Mouse (Mus musculus): ENCODE measurements at regions not wholly inside any gene's neighbourhood (a gene's known extent, or its start where the extent isn't known, plus 50 kb on each side); places are given as distances from the start of the nearest gene placed in this dataset.
A peak's percentile ranks its signal among the peaks of the same experiment; 100 is the strongest.

- Histone ChIP-seq H3K27me3 (ENCODE audit: control insufficient read depth, insufficient read depth, low read length) (no peaks in the 10 kb centered on the region), H3K4me1 (ENCODE audit: control insufficient read depth, insufficient read depth, low read length) (no peaks in the 10 kb centered on the region), H3K9me3 (replicated peaks; ENCODE audit: control insufficient read depth, low read length) (no peaks in the 10 kb centered on the region), H3K9ac (ENCODE audit: low read length) (no peak overlapping the region), H3K4me3 (ENCODE audit: low read length) (no peak overlapping the region), H3K27ac (ENCODE audit: low read length) (no peak overlapping the region), H3K4me2 (ENCODE audit: low read depth, low read length) (no peak overlapping the region), H3K36me3 (ENCODE audit: control insufficient read depth, insufficient read depth) (no peaks in the 10 kb centered on the region)
- ATAC-seq (replicated peaks; ENCODE audit: extremely low read depth, insufficient read depth, low FRiP score), result no peak
Observed at GRCm38 (mm10) chr16:26248939-26249338, 122.7 kb downstream of the Cldn1 start.

GRCm38 (mm10) chr16:26247926-26248325, 123.7 kb downstream of the Cldn1 start:
- Histone ChIP-seq H3K4me1 (ENCODE audit: control insufficient read depth, insufficient read depth, low read length) (no peaks in the 10 kb centered on the region), H3K9me3 (replicated peaks; ENCODE audit: control insufficient read depth, low read length) (no peaks in the 10 kb centered on the region), H3K27me3 (ENCODE audit: control insufficient read depth, insufficient read depth, low read length) (no peaks in the 10 kb centered on the region), H3K36me3 (ENCODE audit: control insufficient read depth, insufficient read depth) (no peaks in the 10 kb centered on the region), H3K4me3 (ENCODE audit: low read length) (no peak overlapping the region), H3K9ac (ENCODE audit: low read length) (no peak overlapping the region), H3K27ac (ENCODE audit: low read length) (no peak overlapping the region), H3K4me2 (ENCODE audit: low read depth, low read length) (no peak overlapping the region)
- WGBS, result 48% methylated on average over 1 of the region's 1 CpGs
- ATAC-seq (replicated peaks; ENCODE audit: extremely low read depth, insufficient read depth, low FRiP score), result no peak

- no peak for ATAC-seq (replicated peaks; ENCODE audit: extremely low read depth, insufficient read depth, low FRiP score)
- H3K4me3 ChIP-seq (ENCODE audit: low read length), result no peak overlapping the region
- no peak overlapping the region for H3K27ac ChIP-seq (ENCODE audit: low read length)
- no peaks in the 10 kb centered on the region for H3K36me3 ChIP-seq (ENCODE audit: control insufficient read depth, insufficient read depth)
- no peak overlapping the region for H3K4me2 ChIP-seq (ENCODE audit: low read depth, low read length)
- no peaks in the 10 kb centered on the region for H3K9me3 ChIP-seq (replicated peaks; ENCODE audit: control insufficient read depth, low read length)
- no peaks in the 10 kb centered on the region for H3K27me3 ChIP-seq (ENCODE audit: control insufficient read depth, insufficient read depth, low read length)
- H3K9ac ChIP-seq (ENCODE audit: low read length), result no peak overlapping the region
- H3K4me1 ChIP-seq (ENCODE audit: control insufficient read depth, insufficient read depth, low read length), result no peaks in the 10 kb centered on the region
Observed at GRCm38 (mm10) chr16:26235239-26235638, 129.7 kb upstream of the P3h2 start.

- Histone ChIP-seq H3K4me1 (ENCODE audit: control insufficient read depth, insufficient read depth, low read length) (no peaks in the 10 kb centered on the region), H3K9me3 (replicated peaks; ENCODE audit: control insufficient read depth, low read length) (no peaks in the 10 kb centered on the region), H3K4me2 (ENCODE audit: low read depth, low read length) (no peak overlapping the region), H3K9ac (ENCODE audit: low read length) (no peak overlapping the region), H3K27me3 (ENCODE audit: control insufficient read depth, insufficient read depth, low read length) (no peaks in the 10 kb centered on the region), H3K4me3 (ENCODE audit: low read length) (no peak overlapping the region), H3K27ac (ENCODE audit: low read length) (no peak overlapping the region), H3K36me3 (ENCODE audit: control insufficient read depth, insufficient read depth) (no peaks in the 10 kb centered on the region)
- ATAC-seq (replicated peaks; ENCODE audit: extremely low read depth, insufficient read depth, low FRiP score), result peak; percentile 78
- WGBS, result 7% methylated on average over 3 of the region's 3 CpGs
Observed at GRCm38 (mm10) chr16:26234113-26234512, 128.5 kb upstream of the P3h2 start.

DNA sequence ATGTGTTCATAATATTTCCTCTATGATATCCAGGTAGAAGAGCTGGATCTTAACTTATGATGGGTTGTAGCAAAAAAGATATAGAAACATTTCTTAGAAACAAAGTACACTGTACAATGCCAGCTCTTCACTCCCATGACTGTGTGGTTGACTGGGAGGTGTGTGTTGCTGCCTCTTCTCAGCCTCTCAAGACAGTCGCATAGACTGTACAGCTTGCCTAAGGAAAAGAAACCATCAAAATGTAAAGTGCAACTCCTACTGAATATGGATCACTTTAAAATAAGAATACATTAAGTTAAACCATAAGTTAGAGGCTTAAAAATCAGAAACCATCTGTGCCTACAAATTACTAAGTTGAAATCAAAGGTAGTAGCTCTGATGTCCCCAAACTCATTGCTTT, 125.5 kb upstream of the P3h2 start:
- no peaks in the 10 kb centered on the region for H3K36me3 ChIP-seq (ENCODE audit: control insufficient read depth, insufficient read depth)
- H3K9ac ChIP-seq (ENCODE audit: low read length), result no peak overlapping the region
- H3K4me2 ChIP-seq (ENCODE audit: low read depth, low read length), result no peak overlapping the region
- no peaks in the 10 kb centered on the region for H3K4me1 ChIP-seq (ENCODE audit: control insufficient read depth, insufficient read depth, low read length)
- WGBS, result 82% methylated on average over 1 of the region's 1 CpGs
- H3K27ac ChIP-seq (ENCODE audit: low read length), result no peak overlapping the region
- H3K9me3 ChIP-seq (replicated peaks; ENCODE audit: control insufficient read depth, low read length), result no peaks in the 10 kb centered on the region
- no peak for ATAC-seq (replicated peaks; ENCODE audit: extremely low read depth, insufficient read depth, low FRiP score)
- H3K4me3 ChIP-seq (ENCODE audit: low read length), result no peak overlapping the region
- no peaks in the 10 kb centered on the region for H3K27me3 ChIP-seq (ENCODE audit: control insufficient read depth, insufficient read depth, low read length)

DNA sequence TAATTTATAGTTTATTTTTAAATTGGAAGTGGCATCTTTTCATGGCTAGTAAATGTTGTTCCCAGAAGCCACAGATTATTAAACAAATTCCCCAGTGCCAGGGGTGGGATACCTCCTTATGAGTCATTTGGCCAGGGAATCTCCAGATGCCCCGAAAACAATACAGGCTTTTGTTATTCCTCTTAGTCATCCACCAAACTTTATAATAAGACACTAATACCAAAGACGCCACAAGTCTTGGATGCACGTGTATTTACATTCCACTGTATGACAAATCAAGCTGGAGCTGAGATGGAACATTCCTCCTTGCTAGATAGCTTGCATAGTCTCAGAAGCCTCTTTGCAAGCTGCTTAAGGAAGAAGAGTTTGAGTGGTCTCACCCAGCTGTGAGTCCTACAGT, 105.8 kb upstream of the P3h2 start:
- Histone ChIP-seq H3K27ac (ENCODE audit: low read length) (no peak overlapping the region), H3K4me2 (ENCODE audit: low read depth, low read length) (no peak overlapping the region), H3K9ac (ENCODE audit: low read length) (no peak overlapping the region), H3K4me3 (ENCODE audit: low read length) (no peak overlapping the region), H3K36me3 (ENCODE audit: control insufficient read depth, insufficient read depth) (no peaks in the 10 kb centered on the region), H3K9me3 (replicated peaks; ENCODE audit: control insufficient read depth, low read length) (peaks cover 10% of the 10 kb centered on the region; the same call in 1 of the 2 replicates), H3K27me3 (ENCODE audit: control insufficient read depth, insufficient read depth, low read length) (no peaks in the 10 kb centered on the region), H3K4me1 (ENCODE audit: control insufficient read depth, insufficient read depth, low read length) (peaks cover 4% of the 10 kb centered on the region; the same call in 1 of the 2 replicates)
- WGBS, result 63% methylated on average over 3 of the region's 3 CpGs
- no peak for ATAC-seq (replicated peaks; ENCODE audit: extremely low read depth, insufficient read depth, low FRiP score)

- no peak overlapping the region for H3K4me3 ChIP-seq (ENCODE audit: low read length)
- 17% methylated on average over 4 of the region's 4 CpGs for WGBS
- ATAC-seq (replicated peaks; ENCODE audit: extremely low read depth, insufficient read depth, low FRiP score), result no peak
- no peaks in the 10 kb centered on the region for H3K9me3 ChIP-seq (replicated peaks; ENCODE audit: control insufficient read depth, low read length)
- H3K27ac ChIP-seq (ENCODE audit: low read length), result no peak overlapping the region
- no peaks in the 10 kb centered on the region for H3K27me3 ChIP-seq (ENCODE audit: control insufficient read depth, insufficient read depth, low read length)
- peaks cover 2% of the 10 kb centered on the region; the same call in 1 of the 2 replicates for H3K4me1 ChIP-seq (ENCODE audit: control insufficient read depth, insufficient read depth, low read length)
- H3K4me2 ChIP-seq (ENCODE audit: low read depth, low read length), result no peak overlapping the region
- H3K9ac ChIP-seq (ENCODE audit: low read length), result no peak overlapping the region
- no peaks in the 10 kb centered on the region for H3K36me3 ChIP-seq (ENCODE audit: control insufficient read depth, insufficient read depth)
Observed at GRCm38 (mm10) chr16:26199125-26199524, 93.5 kb upstream of the P3h2 start.

DNA sequence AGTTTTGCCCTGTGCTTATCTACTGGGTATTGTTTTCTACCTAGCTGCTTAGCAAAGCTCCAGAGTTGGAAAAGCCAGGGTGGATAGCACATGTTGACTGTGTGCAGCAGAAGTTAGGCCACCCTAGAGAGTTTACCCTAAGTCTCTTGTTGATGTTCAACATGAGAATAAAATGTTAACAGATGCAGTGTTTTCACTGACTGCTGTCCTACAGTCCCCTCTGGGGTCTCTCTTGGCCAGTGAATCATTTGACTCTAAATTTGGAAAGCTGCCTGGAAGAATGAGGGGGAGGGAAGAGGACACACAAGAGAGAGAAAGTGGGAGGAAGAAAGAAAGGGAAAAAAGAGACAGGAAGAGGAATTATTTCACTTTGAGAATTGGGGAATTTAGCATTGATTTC, 90.8 kb upstream of the P3h2 start:
- Histone ChIP-seq H3K9ac (ENCODE audit: low read length) (no peak overlapping the region), H3K4me2 (ENCODE audit: low read depth, low read length) (no peak overlapping the region), H3K27ac (ENCODE audit: low read length) (peak overlapping the region; percentile 29; the same call in 1 of the 2 replicates), H3K4me3 (ENCODE audit: low read length) (no peak overlapping the region), H3K36me3 (ENCODE audit: control insufficient read depth, insufficient read depth) (no peaks in the 10 kb centered on the region), H3K4me1 (ENCODE audit: control insufficient read depth, insufficient read depth, low read length) (peaks cover 2% of the 10 kb centered on the region; the same call in 1 of the 2 replicates), H3K9me3 (replicated peaks; ENCODE audit: control insufficient read depth, low read length) (no peaks in the 10 kb centered on the region), H3K27me3 (ENCODE audit: control insufficient read depth, insufficient read depth, low read length) (no peaks in the 10 kb centered on the region)
- no peak for ATAC-seq (replicated peaks; ENCODE audit: extremely low read depth, insufficient read depth, low FRiP score)

- Histone ChIP-seq H3K4me1 (ENCODE audit: control insufficient read depth, insufficient read depth, low read length) (peaks cover 21% of the 10 kb centered on the region), H3K9me3 (replicated peaks; ENCODE audit: control insufficient read depth, low read length) (no peaks in the 10 kb centered on the region), H3K4me3 (ENCODE audit: low read length) (no peak overlapping the region), H3K4me2 (ENCODE audit: low read depth, low read length) (peak overlapping the region; percentile 7; the same call in 1 of the 2 replicates), H3K9ac (ENCODE audit: low read length) (no peak overlapping the region), H3K27me3 (ENCODE audit: control insufficient read depth, insufficient read depth, low read length) (no peaks in the 10 kb centered on the region), H3K27ac (ENCODE audit: low read length) (peak overlapping the region; percentile 84), H3K36me3 (ENCODE audit: control insufficient read depth, insufficient read depth) (no peaks in the 10 kb centered on the region)
- 26% methylated on average over 8 of the region's 8 CpGs for WGBS
- peak; percentile 77 for ATAC-seq (replicated peaks; ENCODE audit: extremely low read depth, insufficient read depth, low FRiP score)
Observed at GRCm38 (mm10) chr16:26185288-26186281, 80.0 kb upstream of the P3h2 start.

Measured in heart, embryonic 16.5 days (tissue).